Mouse (Mus musculus) heart, adult 2 months (tissue): Measurements from ENCODE around the gene Rapgef3. TPM values are rescaled to one million over a fixed set of nuclear protein-coding genes. Genes with fewer than 3 reads are reported as not detected.

Experiments used
- DNase-seq, 2 experiments: peaks; one replicate each; pipeline ENCODE4 v3.0.0; 2021
- H3K27ac ChIP-seq: fragments of 200-600 bp; 2 replicates; pipeline ENCODE4 v1.8.1; 2022
- H3K27me3 ChIP-seq: fragments of 200-500 bp; 2 replicates; pipeline ENCODE4 v1.6.1; 2012; ENCODE audit warnings: mild to moderate bottlenecking, low read length, inconsistent platforms, mixed read lengths; ENCODE audit not compliant: control insufficient read depth, insufficient read depth
- H3K36me3 ChIP-seq: fragments of 200-500 bp; 2 replicates; pipeline ENCODE4 v1.6.1; 2012; ENCODE audit warnings: low read length, inconsistent platforms; ENCODE audit not compliant: control insufficient read depth, insufficient read depth
- H3K4me1 ChIP-seq: fragments of 200-500 bp; 2 replicates; pipeline ENCODE4 v1.6.1; 2011; ENCODE audit warnings: low read length; ENCODE audit not compliant: control insufficient read depth, insufficient read depth
- H3K4me3 ChIP-seq: fragments of 200-600 bp; 2 replicates; pipeline ENCODE4 v1.8.1; 2022
- H3K79me2 ChIP-seq: fragments of 200-500 bp; replicated peaks from 2 replicates; pipeline ENCODE4 v1.6.1; 2012; ENCODE audit warnings: mild to moderate bottlenecking, inconsistent platforms, low read length, moderate library complexity, mixed read lengths; ENCODE audit not compliant: control insufficient read depth, insufficient read depth
- H3K9ac ChIP-seq: fragments of 200-500 bp; 2 replicates; pipeline ENCODE4 v1.6.1; 2012; ENCODE audit warnings: low read depth, mild to moderate bottlenecking, control low read depth, inconsistent platforms, low read length, mixed read lengths
- CTCF ChIP-seq: fragments of 200-600 bp; IDR thresholded peaks from 2 replicates; pipeline ENCODE4 v1.8.1; 2022; ENCODE audit warnings: antibody characterized with exemption, mild to moderate bottlenecking, moderate library complexity
- EP300 ChIP-seq: fragments of 200-500 bp; IDR thresholded peaks from 2 replicates; pipeline ENCODE4 v1.6.1; 2011; ENCODE audit warnings: low read depth, low read length, control low read depth; ENCODE audit not compliant: insufficient read depth
- POLR2A ChIP-seq: fragments of 200-500 bp; IDR thresholded peaks from 2 replicates; pipeline ENCODE4 v1.6.1; 2011; ENCODE audit warnings: mild to moderate bottlenecking, low read depth, low read length, control low read depth; ENCODE audit not compliant: insufficient read depth
- WGBS: fragments of 180-500 bp; shearing (Covaris S2); methylation state at CpG from one replicate; pipeline ENCODE4 v1.1.7; 2018; 5-methylcytosine and 5-hydroxymethylcytosine counted together
- intact Hi-C: fragments of 180-260 bp; cut with DNase I; formaldehyde crosslinking; loops from one replicate; pipeline ENCODE4 v1.15.1; 2025
- long read RNA-seq: library from polyadenylated mRNA; stranded (forward); transcript quantifications from one replicate; pipeline ENCODE4 v2.0.0, GENCODE M21; 2021
- polyA plus RNA-seq: library from polyadenylated mRNA; depleted of rRNA; stranded (reverse); fragments of >200 nt; gene quantifications from 2 replicates; pipeline ENCODE4 v1.2.3, GENCODE M21; 2012; rRNA removed
- total RNA-seq, 2 experiments: library from RNA; stranded (reverse); gene quantifications; 2 replicates each; pipeline ENCODE4 v1.2.3; 2021

The Rapgef3 gene
- 10 to 100 TPM; 21.5 to 27.9 TPM for total RNA-seq
- 44.4 and 57.0 TPM in 2 replicates for polyA plus RNA-seq
- long read RNA-seq, full-length matches to known transcripts: 12 of 35 reads
- long read RNA-seq, partial matches to known transcripts: 2 of 35 reads
- long read RNA-seq, other reads (novel, unspliced or antisense): 21 of 35 reads

DNA sequence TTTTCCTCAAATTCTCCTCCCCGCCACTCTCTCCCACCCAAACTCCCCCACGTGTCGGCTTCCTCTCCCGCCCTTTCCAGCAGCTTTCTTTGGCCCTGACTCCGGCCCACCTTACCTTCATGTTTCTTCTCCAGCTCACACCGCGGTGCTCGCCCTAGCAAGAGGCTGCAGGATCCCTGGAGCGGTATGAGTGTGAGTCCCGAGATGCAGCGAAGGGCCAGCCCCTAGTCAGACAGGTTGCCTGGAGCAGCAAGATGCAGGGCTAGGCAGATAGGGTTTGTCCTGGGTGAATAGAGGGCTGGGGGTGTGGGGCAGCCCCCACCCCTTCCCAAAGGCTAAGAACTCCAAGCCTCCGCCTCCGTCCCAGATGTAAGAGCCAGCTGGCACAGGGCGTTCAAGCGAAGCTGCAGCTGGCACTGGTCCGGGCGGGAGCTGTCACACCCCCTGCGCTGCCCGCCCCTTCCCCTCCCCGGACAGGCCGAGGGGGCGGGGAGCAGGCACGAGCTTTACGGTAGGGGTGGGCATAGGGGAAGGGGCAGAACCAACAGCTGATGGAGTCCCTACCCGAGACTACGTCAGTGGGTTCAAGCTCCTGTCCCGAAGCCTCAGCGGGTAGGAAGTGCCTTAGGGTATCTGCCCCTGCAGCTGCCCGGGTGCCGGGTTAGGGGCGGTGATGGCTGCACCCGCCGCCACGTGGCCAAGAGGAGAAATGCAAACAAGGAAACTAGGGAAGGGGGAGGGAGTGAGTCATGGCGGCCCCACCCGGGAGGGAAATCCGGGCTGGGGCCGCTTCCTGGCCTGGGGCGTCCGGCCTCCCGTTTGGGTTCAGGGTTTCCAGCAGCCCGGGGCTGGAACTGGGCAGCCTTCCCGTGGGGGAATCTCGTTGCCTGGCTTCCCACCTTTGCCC lies at the start of gene Rapgef3:
Rapgef3 (minus strand) TSS at position 693 of the 907 bp plus-strand sequence.
- WGBS: under 1% methylated on average over 42 of the region's 44 CpGs
- 0 out of 2 replicates have a peak, but pooled peaks cover 2% of the 10 kb centered on the region for H3K79me2 ChIP-seq
- peak; percentile 90 to 92 for DNase-seq
- H3K4me1 ChIP-seq: peaks cover 10% of the 10 kb centered on the region
- H3K4me3 ChIP-seq: peak within 1 kb of the TSS; percentile 72
- no peaks in the 10 kb centered on the region for H3K36me3 ChIP-seq
- H3K27ac ChIP-seq: peak within 1 kb of the TSS; percentile 97
- intact Hi-C loops: no loop called here
- H3K9ac ChIP-seq: peak within 1 kb of the TSS; percentile 87
- no peaks in the 10 kb centered on the region for H3K27me3 ChIP-seq
- TF ChIP-seq POLR2A (peak; percentile 54), EP300 (peak; percentile 51; the same call in 1 of the 2 replicates), CTCF (peak; percentile 79)

DNA sequence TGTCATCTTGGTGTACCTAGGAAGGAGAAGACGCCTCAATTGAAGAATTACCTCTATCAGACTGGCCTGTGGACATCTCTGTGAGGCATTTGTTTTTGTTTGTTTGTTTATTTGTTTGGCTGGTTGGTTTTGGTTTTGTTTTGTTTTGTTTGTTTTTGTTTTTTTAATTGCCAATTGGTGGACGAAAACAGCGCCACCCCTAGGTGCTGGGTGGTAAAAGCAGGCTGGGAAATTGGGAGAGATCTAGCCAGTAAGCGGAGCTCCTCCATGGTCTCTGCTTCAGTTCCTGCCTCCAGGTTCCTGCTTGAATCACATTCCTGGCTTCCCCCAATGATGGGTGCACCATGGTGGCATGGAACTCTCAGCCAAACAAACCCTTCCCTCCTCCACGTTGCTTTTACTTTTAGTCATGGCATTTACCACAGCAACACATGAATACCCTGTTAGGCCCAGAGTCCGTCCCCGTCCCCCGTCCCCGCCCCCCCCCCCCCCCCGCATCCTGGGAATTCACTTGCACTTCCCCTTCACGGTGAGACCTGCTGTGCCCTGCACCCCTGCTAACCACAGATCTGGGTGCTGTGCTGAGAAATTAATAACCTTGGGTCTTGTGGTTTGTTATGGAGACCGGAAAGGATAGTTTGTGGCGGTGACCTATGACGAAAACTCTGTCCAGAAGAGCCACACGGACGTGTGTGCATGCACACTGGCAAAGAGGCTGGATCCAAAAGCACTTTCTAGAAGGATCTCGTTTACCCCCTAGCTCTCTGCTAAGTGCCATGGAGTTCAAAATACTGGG lies 48.6 kb upstream of the Rapgef3 start:
- 64% methylated on average over 17 of the region's 17 CpGs for WGBS
- intact Hi-C loops: no loop called here
- Histone ChIP-seq H3K4me1 (peaks cover 53% of the 10 kb centered on the region), H3K36me3 (peaks cover 21% of the 10 kb centered on the region), H3K9ac (no peak overlapping the region), H3K27me3 (no peaks in the 10 kb centered on the region), H3K79me2 (peaks cover 7% of the 10 kb centered on the region), H3K4me3 (no peak overlapping the region), H3K27ac (no peak overlapping the region; the same call in 1 of the 2 replicates)
- no peak for DNase-seq
- TF ChIP-seq EP300 (no peak), POLR2A (no peak), CTCF (peak; percentile 31)

DNA sequence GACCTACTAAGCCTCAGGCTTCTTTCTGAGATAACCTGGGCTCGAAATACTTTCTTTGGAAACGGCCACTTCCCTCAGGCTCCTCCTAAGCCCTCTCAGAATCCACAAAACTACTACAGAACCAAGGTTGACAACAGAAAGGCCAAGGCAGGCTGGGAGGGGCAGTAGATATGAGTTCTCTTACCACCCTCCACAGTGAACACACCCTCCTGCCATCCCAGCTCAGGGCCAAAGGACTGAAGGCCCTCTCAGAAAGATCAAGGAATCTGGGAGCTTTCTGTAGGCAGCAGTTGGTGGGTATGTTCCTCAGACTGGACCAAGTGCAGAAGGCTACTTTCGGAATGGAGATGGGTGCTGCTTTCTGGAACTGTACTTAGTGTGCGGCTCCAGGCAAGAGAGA lies 47.5 kb upstream of the Rapgef3 start:
- H3K36me3 ChIP-seq: peaks cover 18% of the 10 kb centered on the region
- peaks cover 10% of the 10 kb centered on the region for H3K79me2 ChIP-seq
- H3K4me1 ChIP-seq: peaks cover 52% of the 10 kb centered on the region
- intact Hi-C loops: no loop called here
- no peak for DNase-seq
- no peaks in the 10 kb centered on the region for H3K27me3 ChIP-seq
- H3K4me3 ChIP-seq: no peak overlapping the region
- WGBS: 73% methylated on average over 4 of the region's 4 CpGs
- TF ChIP-seq EP300 (no peak), POLR2A (no peak), CTCF (no peak)
- peak overlapping the region; percentile 62; the same call in 1 of the 2 replicates for H3K27ac ChIP-seq
- no peak overlapping the region for H3K9ac ChIP-seq

DNA sequence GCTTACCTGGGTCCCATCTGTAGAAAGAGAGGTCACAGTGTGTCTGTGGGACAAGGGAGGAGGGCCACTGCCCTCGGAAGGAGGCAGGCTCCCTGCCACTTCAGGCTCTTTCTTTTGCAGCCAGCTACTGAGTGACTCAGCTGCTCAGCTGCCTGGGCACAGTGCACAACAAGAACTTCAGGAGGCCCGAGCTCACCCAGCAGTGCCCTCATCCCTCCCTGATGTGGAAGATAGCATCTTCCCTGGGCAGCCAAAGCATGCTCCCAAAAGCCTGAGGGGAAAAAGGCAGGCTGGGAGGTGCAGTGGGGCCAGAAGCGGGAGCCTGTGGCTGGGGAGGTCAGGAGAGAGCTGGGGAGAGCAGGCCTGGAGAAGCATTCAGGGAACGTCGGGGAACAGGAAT lies 46.9 kb upstream of the Rapgef3 start:
- Histone ChIP-seq H3K27ac (peak overlapping the region; percentile 62), H3K9ac (peak overlapping the region; percentile 31), H3K27me3 (no peaks in the 10 kb centered on the region), H3K36me3 (peaks cover 20% of the 10 kb centered on the region), H3K4me1 (peaks cover 52% of the 10 kb centered on the region), H3K79me2 (peaks cover 11% of the 10 kb centered on the region), H3K4me3 (no peak overlapping the region)
- TF ChIP-seq POLR2A: no peak
- no peak for TF ChIP-seq EP300
- TF ChIP-seq CTCF: no peak
- peak in 1 of 2 experiments; percentile 40 for DNase-seq
- intact Hi-C loops: no loop called here
- 13% methylated on average over 5 of the region's 5 CpGs for WGBS

DNA sequence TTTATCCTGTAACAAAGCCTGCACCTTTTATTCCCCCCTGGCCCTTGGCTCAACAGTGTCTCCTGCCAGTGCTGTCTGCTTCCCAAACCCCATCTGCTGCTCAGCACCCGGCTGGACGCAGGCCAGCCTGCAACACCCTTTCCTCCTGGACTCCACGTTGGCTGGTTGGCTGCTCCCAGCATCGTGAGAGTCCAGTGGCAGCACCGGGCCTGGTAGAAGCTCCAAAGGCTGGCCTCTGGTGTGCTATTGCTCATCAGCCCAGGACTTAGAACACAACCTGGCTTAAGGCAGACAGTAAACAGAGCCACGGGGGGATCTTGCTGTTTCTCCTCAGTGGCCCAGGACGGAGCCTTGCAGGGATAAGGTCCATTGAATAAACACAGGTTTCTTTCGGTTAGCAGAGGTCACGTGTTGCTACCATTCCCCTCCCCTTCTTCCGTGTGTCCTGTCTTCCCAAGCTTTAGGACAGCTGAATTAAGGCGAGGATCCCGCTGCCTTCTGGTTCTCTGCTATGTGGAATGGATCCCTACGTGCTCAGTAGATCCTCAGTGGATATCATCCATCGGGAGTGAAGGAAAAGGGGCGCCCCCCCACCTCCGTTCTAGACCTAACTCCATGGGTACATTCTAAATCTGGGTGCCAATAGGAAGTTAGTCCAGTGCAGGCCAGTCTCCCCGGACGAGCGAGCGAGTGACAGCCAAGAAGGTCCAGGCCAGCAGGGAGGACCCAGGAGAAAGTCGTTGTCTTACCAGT lies 45.9 kb upstream of the Rapgef3 start:
- no peaks in the 10 kb centered on the region for H3K27me3 ChIP-seq
- WGBS: 28% methylated on average over 21 of the region's 21 CpGs
- H3K27ac ChIP-seq: peak overlapping the region; percentile 89
- H3K79me2 ChIP-seq: peaks cover 8% of the 10 kb centered on the region
- peak overlapping the region; percentile 2 for H3K9ac ChIP-seq
- DNase-seq: peak; percentile 73 to 81
- TF ChIP-seq EP300 (no peak), POLR2A (no peak), CTCF (no peak)
- peaks cover 20% of the 10 kb centered on the region for H3K36me3 ChIP-seq
- peaks cover 48% of the 10 kb centered on the region for H3K4me1 ChIP-seq
- no peak overlapping the region for H3K4me3 ChIP-seq
- intact Hi-C loops: loop anchor here (1.0 kb wide), 1 partner anchor 11 kb away; no protein-coding TSS in a partner anchor
